Mouse (Mus musculus) limb, embryonic 12.5 days (tissue): ENCODE data around the gene Trappc12. TPM values are rescaled to one million over a fixed set of nuclear protein-coding genes. Genes with fewer than 3 reads are reported as not detected.

ENCODE experiments used
- ATAC-seq: fragments of 200-750 bp; cut with Nextera tagmentation; 2 replicates; pipeline ENCODE4 v1.8.0; 2017; ENCODE audit warnings: low read depth, moderate TSS enrichment; ENCODE audit not compliant: insufficient number of reproducible peaks, insufficient read depth, low FRiP score, low TSS enrichment
- H3K27ac ChIP-seq: fragments of 300-500 bp; sonication (generic); 2 replicates; pipeline ENCODE4 v1.5.1; 2016; ENCODE audit warnings: mild to moderate bottlenecking, moderate library complexity
- H3K27me3 ChIP-seq: fragments of 300-500 bp; sonication (generic); 2 replicates; pipeline ENCODE4 v1.6.1; 2016; ENCODE audit warnings: mild to moderate bottlenecking, moderate library complexity
- H3K36me3 ChIP-seq: fragments of 300-500 bp; sonication (generic); 2 replicates; pipeline ENCODE4 v1.6.1; 2016; ENCODE audit warnings: mild to moderate bottlenecking, moderate library complexity
- H3K4me1 ChIP-seq: fragments of 300-500 bp; sonication (generic); replicated peaks from 2 replicates; pipeline ENCODE4 v1.6.1; 2016
- H3K4me2 ChIP-seq: fragments of 300-500 bp; sonication (generic); 2 replicates; pipeline ENCODE4 v1.6.1; 2016; ENCODE audit warnings: mild to moderate bottlenecking, moderate library complexity
- H3K4me3 ChIP-seq: fragments of 300-500 bp; sonication (generic); replicated peaks from 2 replicates; pipeline ENCODE4 v1.5.1; 2016; ENCODE audit warnings: mild to moderate bottlenecking
- H3K9ac ChIP-seq: fragments of 300-500 bp; sonication (generic); replicated peaks from 2 replicates; pipeline ENCODE4 v1.6.1; 2016; ENCODE audit warnings: mild to moderate bottlenecking, moderate library complexity
- H3K9me3 ChIP-seq: fragments of 300-500 bp; sonication (generic); 2 replicates; pipeline ENCODE4 v1.6.1; 2016; ENCODE audit warnings: mild to moderate bottlenecking, moderate library complexity
- WGBS: fragments of 180-500 bp; shearing (Covaris S2); methylation state at CpG from one replicate; pipeline ENCODE4 v1.1.7; 2016; 5-methylcytosine and 5-hydroxymethylcytosine counted together
- polyA plus RNA-seq: library from polyadenylated mRNA; unstranded; fragments of >200 nt; fragmentation: Nextera tagmentation; extraction: Ambion mirVana; gene quantifications from 2 replicates; pipeline ENCODE4 v1.2.1, GENCODE M21; 2016

Gene Trappc12
- polyA plus RNA-seq, 1 experiment from 2014 or later, result 42.1 TPM

- Histone ChIP-seq H3K4me3 (no peak overlapping the region), H3K36me3 (no peaks in the 10 kb centered on the region), H3K4me1 (peaks cover 35% of the 10 kb centered on the region), H3K27ac (0 out of 2 replicates have a peak overlapping the region, but pooled peaks have one; percentile 12), H3K9ac (no peak overlapping the region), H3K27me3 (no peaks in the 10 kb centered on the region), H3K9me3 (no peaks in the 10 kb centered on the region), H3K4me2 (no peak overlapping the region)
- ATAC-seq, result no peak
- WGBS, result 60% methylated on average over 7 of the region's 7 CpGs
Measured at GRCm38 (mm10) chr12:28780180-28780579, 29.9 kb upstream of the Trappc12 start.

- Histone ChIP-seq H3K4me2 (no peak overlapping the region), H3K9ac (no peak overlapping the region), H3K27ac (no peak overlapping the region), H3K27me3 (no peaks in the 10 kb centered on the region), H3K36me3 (no peaks in the 10 kb centered on the region), H3K9me3 (no peaks in the 10 kb centered on the region), H3K4me1 (peaks cover 6% of the 10 kb centered on the region; the same call in 1 of the 2 replicates), H3K4me3 (no peak overlapping the region)
- no peak for ATAC-seq
- whole genome bisulfite sequencing, result 89% methylated on average over 6 of the region's 6 CpGs
Measured at GRCm38 (mm10) chr12:28775627-28776026, 25.4 kb upstream of the Trappc12 start.

- Histone ChIP-seq H3K9me3 (no peaks in the 10 kb centered on the region), H3K27ac (no peak overlapping the region), H3K9ac (no peak overlapping the region), H3K4me2 (no peak overlapping the region), H3K4me3 (no peak overlapping the region), H3K36me3 (no peaks in the 10 kb centered on the region), H3K4me1 (0 out of 2 replicates have a peak, but pooled peaks cover under 1% of the 10 kb centered on the region), H3K27me3 (no peaks in the 10 kb centered on the region)
- no peak for ATAC-seq
- 50% methylated on average over 8 of the region's 8 CpGs for WGBS
Measured at GRCm38 (mm10) chr12:28775120-28775519, 24.8 kb upstream of the Trappc12 start.

- no peak overlapping the region for H3K4me2 ChIP-seq
- H3K9ac ChIP-seq, result no peak overlapping the region
- H3K27me3 ChIP-seq, result no peaks in the 10 kb centered on the region
- WGBS, result 87% methylated on average over 3 of the region's 3 CpGs
- no peaks in the 10 kb centered on the region for H3K9me3 ChIP-seq
- no peak overlapping the region for H3K27ac ChIP-seq
- H3K4me1 ChIP-seq, result no peaks in the 10 kb centered on the region
- H3K4me3 ChIP-seq, result no peak overlapping the region
- ATAC-seq, result no peak
- H3K36me3 ChIP-seq, result no peaks in the 10 kb centered on the region
Measured at GRCm38 (mm10) chr12:28773815-28774214, 23.5 kb upstream of the Trappc12 start.

GRCm38 (mm10) chr12:28769953-28770352 is 19.7 kb upstream of the Trappc12 start:
- no peaks in the 10 kb centered on the region for H3K9me3 ChIP-seq
- H3K4me2 ChIP-seq, result no peak overlapping the region
- no peak for ATAC-seq
- H3K9ac ChIP-seq, result no peak overlapping the region
- H3K4me1 ChIP-seq, result no peaks in the 10 kb centered on the region
- no peaks in the 10 kb centered on the region for H3K27me3 ChIP-seq
- WGBS, result 95% methylated on average over 7 of the region's 7 CpGs
- H3K27ac ChIP-seq, result no peak overlapping the region
- H3K36me3 ChIP-seq, result peaks cover 13% of the 10 kb centered on the region; the same call in 1 of the 2 replicates
- H3K4me3 ChIP-seq, result no peak overlapping the region

GRCm38 (mm10) chr12:28756019-28756418 is 5.7 kb upstream of the Trappc12 start:
- Histone ChIP-seq H3K27me3 (no peaks in the 10 kb centered on the region), H3K27ac (no peak overlapping the region), H3K4me1 (peaks cover 9% of the 10 kb centered on the region), H3K9ac (no peak overlapping the region), H3K36me3 (peaks cover 4% of the 10 kb centered on the region; the same call in 1 of the 2 replicates), H3K4me3 (no peak overlapping the region), H3K9me3 (no peaks in the 10 kb centered on the region), H3K4me2 (no peak overlapping the region)
- no peak for ATAC-seq
- WGBS, result 91% methylated on average over 4 of the region's 4 CpGs

GRCm38 (mm10) chr12:28751508-28752263 is 1.4 kb upstream of the Trappc12 start, which contains the start of gene Eipr1:
Gene Eipr1, plus strand, starts transcription at chr12:28751803.
- Histone ChIP-seq H3K9me3 (no peaks in the 10 kb centered on the region), H3K9ac (peak within 1 kb of the TSS; percentile 68), H3K27me3 (no peaks in the 10 kb centered on the region), H3K4me2 (peak within 1 kb of the TSS; percentile 96), H3K4me3 (peak within 1 kb of the TSS; percentile 76), H3K36me3 (peaks cover 7% of the 10 kb centered on the region), H3K27ac (no peak within 1 kb of the TSS), H3K4me1 (peaks cover 20% of the 10 kb centered on the region)
- peak; percentile 52; the same call in 1 of the 2 replicates for ATAC-seq
- 5% methylated on average over 36 of the region's 36 CpGs for WGBS

- Histone ChIP-seq H3K36me3 (peaks cover 15% of the 10 kb centered on the region), H3K27me3 (no peaks in the 10 kb centered on the region), H3K27ac (no peak overlapping the region), H3K4me3 (no peak overlapping the region), H3K4me1 (peaks cover 20% of the 10 kb centered on the region), H3K9ac (no peak overlapping the region), H3K9me3 (no peaks in the 10 kb centered on the region), H3K4me2 (peak overlapping the region; percentile 96; the same call in 1 of the 2 replicates)
- ATAC-seq, result no peak
- WGBS, result 96% methylated on average over 5 of the region's 5 CpGs
Measured at GRCm38 (mm10) chr12:28750876-28751275, 604 bp upstream of the Trappc12 start.

- WGBS, result 89% methylated on average over 3 of the region's 3 CpGs
Measured at GRCm38 (mm10) chr12:28743328-28743727, 6.9 kb downstream of the Trappc12 start.

GRCm38 (mm10) chr12:28735293-28735692 is 15.0 kb downstream of the Trappc12 start:
- H3K4me2 ChIP-seq, result no peak overlapping the region
- no peak overlapping the region for H3K9ac ChIP-seq
- H3K9me3 ChIP-seq, result peaks cover 5% of the 10 kb centered on the region; the same call in 1 of the 2 replicates
- no peak for ATAC-seq
- H3K4me3 ChIP-seq, result no peak overlapping the region
- H3K4me1 ChIP-seq, result no peaks in the 10 kb centered on the region
- no peak overlapping the region for H3K27ac ChIP-seq
- H3K27me3 ChIP-seq, result no peaks in the 10 kb centered on the region
- peaks cover 67% of the 10 kb centered on the region for H3K36me3 ChIP-seq
- 94% methylated on average over 3 of the region's 3 CpGs for WGBS

More at GRCm38 (mm10) chr12:28743328-28743727, 6.9 kb downstream of the Trappc12 start:
- no peaks in the 10 kb centered on the region for H3K4me1 ChIP-seq
- peaks cover 56% of the 10 kb centered on the region for H3K36me3 ChIP-seq
- no peak overlapping the region for H3K4me3 ChIP-seq
- no peak overlapping the region for H3K27ac ChIP-seq
- no peak for ATAC-seq
- H3K9ac ChIP-seq, result no peak overlapping the region
- no peaks in the 10 kb centered on the region for H3K27me3 ChIP-seq
- H3K9me3 ChIP-seq, result no peaks in the 10 kb centered on the region
- no peak overlapping the region for H3K4me2 ChIP-seq

- no peaks in the 10 kb centered on the region for H3K4me1 ChIP-seq
- H3K4me2 ChIP-seq, result no peak overlapping the region
- peaks cover 74% of the 10 kb centered on the region for H3K36me3 ChIP-seq
- ATAC-seq, result no peak
- no peak overlapping the region for H3K27ac ChIP-seq
- no peak overlapping the region for H3K4me3 ChIP-seq
- 100% methylated on average over 1 of the region's 1 CpGs for WGBS
- H3K27me3 ChIP-seq, result no peaks in the 10 kb centered on the region
- H3K9me3 ChIP-seq, result peaks cover 5% of the 10 kb centered on the region; the same call in 1 of the 2 replicates
- no peak overlapping the region for H3K9ac ChIP-seq
Measured at GRCm38 (mm10) chr12:28734271-28734670, 16.0 kb downstream of the Trappc12 start.
